Mouse (Mus musculus): Measurements from ENCODE around the gene Plch2.

The Plch2 gene

DNA sequence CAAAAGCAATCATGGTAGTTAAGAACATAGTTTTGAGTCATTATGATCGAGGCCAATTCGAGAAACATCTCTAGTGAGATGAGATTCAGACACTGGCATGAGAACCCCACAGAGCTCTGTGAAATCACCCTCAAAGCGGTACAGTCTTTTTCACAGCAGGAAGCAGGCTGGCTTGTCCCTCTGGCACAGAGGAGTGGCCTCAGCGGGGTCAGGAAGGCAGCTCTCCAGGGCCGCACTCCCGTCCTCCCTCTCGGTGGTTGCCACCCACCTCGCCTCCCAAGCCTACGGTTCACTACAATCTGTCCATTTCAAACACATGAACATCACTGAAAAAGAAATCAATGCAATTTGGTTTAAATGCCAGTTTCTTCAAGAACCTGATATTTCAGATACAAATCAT, 17.8 kb upstream of the Plch2 start:
- DNase-seq (ENCODE audit: low spot score): no peak

DNA sequence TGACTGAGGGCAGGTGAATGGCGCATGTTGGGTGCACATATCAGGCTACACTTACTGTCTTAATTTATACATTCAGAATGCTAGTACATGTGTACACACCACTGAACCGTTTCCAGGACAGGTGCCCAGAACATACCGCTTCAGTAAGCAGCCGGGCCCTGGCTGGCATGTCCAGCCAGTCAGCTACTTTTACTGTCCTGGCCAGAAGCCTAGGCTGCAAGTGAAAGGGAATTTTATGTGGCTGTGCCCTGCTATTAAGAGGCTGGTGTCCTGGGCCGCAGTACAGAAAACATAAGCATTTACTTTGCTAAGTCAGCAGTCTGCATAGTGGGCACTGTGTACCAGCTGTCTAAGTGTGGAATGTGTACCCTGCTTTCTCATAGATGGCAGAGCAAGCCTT, 14.3 kb upstream of the Plch2 start:
- DNase-seq (ENCODE audit: low spot score): no peak

DNA sequence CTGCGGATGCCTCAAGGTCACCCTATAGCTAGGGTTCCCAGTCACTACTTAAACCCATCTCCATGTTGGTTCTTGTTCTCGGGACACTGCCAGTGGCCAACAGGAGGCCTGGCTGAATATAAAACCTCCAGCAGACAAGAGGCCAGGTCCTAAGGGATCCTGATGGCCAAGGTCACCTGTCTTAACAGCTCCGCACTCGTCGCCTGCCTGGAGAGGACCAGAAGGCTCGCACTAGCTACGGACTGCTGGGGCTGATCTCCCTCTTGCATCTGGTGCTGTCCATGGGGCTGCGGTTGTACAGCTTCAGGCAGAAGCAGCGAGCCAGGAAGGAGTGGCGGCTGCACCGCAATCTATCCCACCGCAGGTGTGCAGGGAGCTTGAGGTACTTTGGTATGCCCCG, 13.6 kb upstream of the Plch2 start:
- no peak for DNase-seq (ENCODE audit: low spot score)

DNA sequence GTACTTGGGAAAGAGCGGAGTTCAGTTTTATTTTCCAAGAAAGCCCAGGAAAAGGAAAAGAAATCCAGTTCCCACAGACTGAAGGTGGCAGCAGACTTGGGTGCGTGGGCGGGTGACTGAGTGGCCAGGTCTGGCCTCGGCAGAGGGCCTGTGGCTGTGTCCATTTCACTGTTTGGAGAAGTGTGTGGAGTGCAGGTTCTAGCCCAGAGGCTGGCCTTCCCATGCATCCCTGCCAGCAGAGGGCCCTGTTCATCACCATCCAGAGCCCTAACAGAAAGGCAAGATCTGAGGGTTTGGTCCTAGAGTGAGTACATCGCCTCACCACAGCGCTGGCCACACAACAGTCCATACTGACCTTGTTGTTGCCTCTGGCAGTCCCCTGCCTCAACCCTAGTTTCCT, 12.6 kb upstream of the Plch2 start:
- no peak for DNase-seq (ENCODE audit: low spot score)

DNA sequence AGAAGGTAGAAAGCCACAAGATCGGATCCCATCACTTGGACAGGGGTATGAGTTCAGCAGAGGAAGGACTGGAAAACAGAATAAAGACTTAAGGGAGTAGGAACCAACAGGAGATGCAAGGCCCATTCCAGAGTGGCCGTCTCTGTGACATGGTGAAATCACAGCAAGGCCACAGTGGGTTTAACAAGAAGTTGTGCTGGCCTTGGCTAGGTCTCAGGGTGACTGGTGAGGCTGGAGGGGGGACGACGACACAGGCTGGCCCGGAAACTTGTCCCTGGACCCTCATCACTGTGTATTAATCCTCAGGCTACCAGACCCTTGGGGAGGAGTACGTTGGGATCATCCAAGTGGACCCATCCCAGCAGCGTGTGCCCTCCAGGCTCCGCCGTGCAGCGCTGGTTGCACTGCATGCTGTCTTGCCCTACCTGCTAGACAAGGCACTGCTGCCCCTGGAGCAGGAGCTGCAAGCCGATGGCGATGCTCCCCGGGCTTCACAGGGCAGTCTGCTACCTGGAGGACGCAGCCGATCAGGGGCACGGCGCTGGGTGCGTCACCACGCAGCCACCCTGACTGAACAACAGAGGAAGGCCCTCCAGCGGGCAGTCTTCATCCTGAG, 11.9 kb upstream of the Plch2 start:
- DNase-seq (ENCODE audit: low spot score): no peak

DNA sequence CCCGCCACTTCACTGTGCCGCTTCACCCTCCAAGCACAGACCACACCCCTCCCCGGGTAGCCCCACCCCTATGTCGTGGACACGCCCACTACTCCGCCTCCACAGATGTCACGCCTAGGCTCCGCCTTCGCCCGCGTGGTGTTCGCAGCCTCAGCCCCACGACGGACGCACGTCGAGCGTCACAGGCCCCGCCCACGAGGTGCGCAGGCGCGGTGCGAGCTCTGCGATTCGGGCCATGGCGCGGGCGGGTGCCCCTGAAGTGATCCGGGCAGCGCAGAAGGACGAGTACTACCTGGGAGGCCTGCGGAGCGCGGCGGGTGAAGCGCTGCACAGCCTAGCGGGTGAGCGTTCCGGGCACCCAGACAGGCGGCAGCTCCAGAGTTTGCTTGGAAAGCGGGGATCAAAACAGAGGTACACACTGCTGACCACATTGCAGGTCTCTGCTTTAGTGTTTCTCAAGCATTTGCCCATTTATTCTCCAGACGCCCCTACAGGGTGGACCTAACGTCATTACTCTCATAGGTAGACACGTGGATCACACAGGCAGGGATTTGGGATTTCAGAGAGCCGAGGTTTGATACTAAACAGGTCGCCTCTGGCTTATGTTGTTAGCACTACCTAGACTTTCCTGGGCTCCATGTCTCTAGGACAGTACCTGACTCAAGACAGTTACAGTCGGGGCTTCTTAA, 10.4 kb upstream of the Plch2 start, which contains the start of gene Pex10:
Gene Pex10, plus strand, starts transcription at position 183 of the 689 bp plus-strand sequence.
- DNase-seq (ENCODE audit: low spot score): peak; percentile 94

DNA sequence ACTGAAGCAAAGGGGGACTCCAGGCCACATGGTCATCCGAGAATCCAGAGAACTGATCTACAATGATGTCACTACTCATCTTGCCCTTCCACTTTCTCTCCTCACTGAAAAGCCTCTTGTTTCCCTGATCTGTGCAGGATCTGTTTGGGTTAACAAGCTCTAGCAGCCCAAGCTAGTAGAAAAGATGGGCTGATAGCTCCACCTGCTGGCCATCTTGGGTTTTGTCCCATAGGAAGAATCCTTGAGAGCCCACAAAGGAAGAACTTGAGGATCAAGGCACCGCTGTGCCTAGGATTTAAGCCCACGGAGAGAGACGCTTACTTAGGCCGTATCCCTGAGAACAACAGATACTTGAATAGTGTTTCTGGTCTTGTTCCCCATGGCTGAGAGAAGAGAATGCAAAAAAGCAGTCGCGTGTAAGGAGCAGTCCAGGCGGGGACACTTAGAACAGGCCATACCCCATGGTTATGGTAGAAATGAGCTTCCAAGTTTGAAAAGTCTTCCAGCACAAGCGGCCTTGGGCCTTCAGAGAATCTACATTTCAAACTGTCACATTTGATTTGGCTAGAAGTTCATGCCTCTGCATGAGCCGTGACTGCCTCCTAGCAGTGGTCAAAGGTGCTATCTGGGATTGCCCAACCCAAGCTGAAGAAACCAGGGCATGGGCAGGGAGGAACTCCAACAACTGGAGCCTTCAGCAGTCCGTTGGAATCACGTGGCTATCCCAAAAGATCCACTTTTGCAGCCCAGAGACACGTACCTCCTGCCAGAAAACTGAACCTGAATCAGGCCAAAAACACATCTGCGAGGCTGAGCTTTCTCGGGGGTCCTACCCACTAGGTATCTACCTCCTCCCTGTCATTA, 9.6 kb upstream of the Plch2 start:
- peak; percentile 66 for DNase-seq (ENCODE audit: low spot score)

DNA sequence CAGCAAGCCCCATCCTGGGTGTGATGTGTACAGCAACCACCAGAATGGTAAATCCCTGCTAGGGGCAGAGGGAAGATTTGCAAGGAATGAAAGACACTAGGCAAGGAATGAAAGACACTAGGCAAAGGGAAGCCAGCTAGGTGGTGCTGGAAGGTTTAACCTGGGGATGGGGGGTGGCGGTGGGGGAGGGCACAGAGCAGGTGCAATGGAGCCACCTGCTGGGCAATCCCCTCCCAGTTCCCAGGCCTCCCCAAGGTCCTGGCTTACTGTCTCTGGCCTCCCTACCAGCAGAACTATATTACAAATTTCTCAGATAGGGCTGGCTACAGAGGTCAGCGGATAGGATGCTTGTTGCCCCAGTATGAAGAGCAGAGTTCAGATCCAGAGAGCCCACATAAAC, 7.9 kb upstream of the Plch2 start:
- no peak for DNase-seq (ENCODE audit: low spot score)

DNA sequence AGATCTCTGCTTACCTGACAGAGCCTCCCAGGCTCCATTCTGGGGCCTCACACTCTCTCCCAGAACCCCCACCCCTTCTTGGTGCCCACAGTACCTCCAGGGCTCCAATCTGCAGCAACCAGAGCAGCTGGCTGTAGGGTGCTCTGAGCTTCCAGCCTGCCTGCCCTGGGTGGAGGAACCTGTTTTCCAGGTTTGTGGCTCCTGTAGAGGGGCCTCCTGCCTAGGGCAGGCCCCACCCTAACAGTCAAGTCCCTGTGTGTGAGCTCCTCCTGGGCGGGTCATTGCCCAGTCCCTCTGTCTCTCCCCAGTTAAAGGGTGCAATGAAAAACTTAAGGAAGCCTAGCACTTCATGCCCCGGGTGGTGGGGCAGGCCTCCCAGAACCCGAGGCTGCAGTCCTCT, 7.3 kb upstream of the Plch2 start:
- no peak for DNase-seq (ENCODE audit: low spot score)

DNA sequence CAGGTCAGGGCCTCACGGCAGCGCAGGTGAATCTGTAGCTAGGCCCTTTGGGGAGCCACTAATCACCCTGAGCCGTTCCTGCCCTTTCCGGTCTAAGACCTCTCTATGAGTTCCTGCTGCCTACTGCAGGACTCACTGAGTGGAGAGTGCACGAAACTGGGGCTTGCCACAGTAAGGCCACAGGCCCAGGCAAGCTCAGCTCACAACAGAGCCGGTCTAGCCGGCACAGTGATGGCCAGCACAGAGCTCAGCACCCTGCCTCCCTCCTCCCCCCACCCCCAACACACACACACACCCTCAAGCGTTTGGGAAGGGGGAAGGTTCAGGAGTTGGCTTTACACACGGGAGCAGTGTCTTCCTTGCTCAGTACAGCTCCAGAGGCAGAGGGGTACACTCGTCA, 1.7 kb upstream of the Plch2 start:
- DNase-seq (ENCODE audit: low spot score): no peak

DNA sequence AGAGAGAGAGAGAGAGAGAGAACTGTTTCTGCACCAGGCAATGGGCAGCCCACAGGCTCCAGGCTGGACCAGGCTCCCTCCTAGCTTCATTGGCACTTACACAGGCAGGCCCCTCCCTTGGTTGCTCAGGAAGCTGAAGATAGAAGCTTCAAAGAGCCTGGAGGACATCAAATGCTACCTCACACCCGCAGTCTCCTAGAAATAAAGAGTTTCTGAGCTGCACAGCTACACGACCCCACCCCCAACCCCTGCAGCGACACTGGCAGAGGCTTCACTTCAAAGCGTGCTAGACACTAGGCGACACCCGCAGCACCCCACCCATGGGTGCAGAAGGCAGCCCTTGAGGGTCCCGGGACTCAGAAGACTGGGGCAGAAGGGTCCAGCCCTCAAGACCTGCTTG, 6.5 kb downstream of the Plch2 start:
- no peak for DNase-seq (ENCODE audit: low spot score)

DNA sequence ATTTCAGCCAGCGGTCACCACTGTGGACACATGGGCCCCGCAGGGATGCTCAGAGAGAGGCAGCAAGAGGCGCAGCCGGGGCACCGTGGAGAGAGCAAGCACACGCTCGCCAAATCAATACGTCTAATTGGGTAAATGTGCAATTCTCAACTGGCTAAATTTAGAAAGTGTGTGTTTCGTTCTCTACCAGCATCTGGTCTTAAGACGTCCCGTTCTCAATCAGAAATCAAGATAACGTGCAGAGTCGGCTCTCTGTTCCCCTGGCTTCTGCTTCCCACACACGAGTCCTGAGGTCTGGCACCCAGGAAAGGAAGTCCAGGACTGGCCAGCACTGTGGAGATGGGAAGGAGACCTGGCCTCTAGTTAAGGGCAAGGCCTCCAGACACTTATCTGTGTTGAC, 9.9 kb downstream of the Plch2 start:
- DNase-seq (ENCODE audit: low spot score): no peak

DNA sequence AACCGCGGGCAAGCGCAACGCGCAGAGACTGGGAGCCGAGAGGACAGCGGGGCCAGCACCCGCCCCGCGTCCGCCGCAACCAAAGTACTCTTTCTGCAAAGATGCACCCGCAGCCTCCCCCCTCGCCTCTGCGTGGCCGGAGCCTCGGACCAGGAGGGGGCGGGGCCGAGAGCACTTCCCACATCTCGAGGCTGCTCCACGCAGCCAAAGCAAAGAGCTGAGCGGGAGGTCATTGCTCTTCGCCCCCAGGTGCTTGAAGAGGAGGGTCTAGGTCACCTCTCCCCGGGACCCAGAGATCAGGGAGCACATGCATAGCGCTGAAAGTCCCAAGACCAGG, 13.3 kb downstream of the Plch2 start:
- DNase-seq (ENCODE audit: low spot score): no peak

DNA sequence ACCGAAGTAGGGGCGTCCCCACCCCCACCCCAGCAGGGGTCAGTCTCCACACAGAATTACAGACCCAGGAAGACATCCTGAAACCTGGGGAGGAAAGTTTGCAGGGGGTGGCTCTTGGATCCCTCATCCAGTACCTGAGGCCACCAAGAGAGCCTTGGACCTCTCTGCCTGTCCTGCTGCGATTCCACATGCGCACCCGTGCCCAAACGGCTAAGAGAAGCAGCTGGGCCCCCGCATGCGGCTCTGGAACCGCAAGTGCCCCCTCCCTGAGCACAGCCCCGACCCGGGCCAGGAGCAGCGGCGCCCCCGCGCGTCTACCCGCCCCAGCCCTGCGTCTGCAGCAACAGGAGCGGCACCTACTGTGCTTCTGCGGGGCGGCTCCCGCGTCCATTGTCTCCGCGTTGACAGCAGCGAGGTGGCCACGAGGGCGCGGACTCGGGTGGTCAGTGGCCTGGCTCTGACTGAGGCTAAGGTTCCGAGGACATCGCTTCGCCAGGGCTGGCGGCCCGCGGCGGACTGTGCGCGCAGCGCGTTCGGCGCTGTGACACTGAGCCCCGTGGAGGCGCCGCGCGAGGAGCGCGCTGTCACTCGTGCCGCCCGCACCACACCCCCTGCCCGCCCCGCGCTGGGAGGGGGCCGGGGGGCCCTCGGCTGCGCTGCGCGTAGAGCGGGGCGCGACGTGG, 13.8 kb downstream of the Plch2 start:
- no peak for DNase-seq (ENCODE audit: low spot score)

DNA sequence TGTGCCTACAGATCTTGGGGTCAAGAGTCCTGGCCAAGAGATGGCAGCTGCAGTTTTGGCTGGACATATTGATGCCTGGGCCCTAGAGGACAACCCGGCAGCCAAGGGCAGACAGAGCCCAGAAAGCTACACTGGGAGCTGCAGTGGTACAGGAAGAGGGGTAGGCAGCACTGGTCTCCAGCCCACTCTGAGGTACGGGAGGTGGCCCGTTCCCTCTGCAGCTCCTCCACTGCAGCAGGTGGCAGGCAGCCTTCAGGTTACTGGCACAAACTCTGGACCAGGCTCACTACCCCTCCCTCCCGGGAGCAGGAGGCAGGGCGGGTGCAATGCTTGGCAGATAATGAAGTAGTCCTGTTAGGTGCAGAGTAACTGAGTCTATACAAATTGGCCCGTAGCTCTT, 15.9 kb downstream of the Plch2 start:
- DNase-seq (ENCODE audit: low spot score): no peak

DNA sequence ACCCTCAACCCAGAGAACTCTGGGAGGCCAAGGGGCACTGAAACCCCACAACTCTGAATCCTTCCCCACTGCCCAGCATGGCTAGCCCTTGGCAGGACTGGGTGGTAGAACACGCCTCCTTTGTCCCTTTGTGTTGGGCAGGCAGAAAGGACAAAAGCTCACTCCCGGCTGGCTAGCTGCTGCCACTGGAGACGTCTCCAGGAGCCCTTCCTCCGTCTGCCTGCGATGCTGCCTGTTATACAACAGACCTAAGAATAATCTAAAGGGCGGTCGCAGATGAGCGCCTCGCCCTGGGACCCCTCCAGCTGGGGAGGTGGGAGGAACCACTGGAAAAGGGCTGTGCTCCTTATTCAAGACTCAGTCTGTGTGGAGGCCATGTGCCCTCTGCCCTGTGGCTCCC, 16.4 kb downstream of the Plch2 start:
- no peak for DNase-seq (ENCODE audit: low spot score)

DNA sequence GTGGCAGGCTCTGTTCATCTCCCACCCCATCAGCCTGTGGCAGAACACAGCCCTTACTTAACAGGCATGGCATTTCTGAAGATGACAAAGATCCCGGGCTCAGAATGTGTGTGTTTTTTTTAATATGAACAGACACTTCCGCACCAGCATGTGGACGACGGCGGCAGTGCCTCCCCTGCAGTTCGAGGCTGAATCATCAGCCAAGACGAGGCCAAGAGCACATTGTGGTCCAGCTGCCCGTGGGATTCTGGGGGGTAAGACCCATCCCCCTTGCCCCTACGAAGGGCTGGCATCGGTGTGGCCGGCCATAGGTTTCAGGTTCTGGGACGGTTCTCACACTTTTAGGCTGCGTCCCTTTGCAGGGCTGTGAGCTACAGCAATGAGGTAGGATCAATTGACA, 21.8 kb downstream of the Plch2 start:
- no peak for DNase-seq (ENCODE audit: low spot score)

DNA sequence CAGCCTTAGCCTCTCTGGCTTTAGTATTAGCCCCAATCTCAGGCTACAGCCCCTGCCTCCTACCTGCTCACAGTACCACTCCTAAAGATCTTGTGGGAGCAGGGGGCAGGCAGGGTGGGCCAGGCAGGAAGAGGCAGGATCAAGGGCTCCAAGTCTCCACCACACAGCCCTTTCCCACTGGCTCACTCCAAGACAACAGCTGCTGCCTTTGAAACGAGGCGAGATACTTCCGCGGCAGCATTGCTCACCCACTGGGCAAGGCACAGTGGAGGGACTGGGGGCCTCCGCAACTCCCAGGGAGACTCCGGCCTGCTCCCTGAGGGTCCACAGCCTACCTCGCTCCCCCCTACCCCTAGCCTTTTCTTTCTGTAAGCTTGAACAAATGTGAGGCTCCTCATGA, 22.4 kb downstream of the Plch2 start:
- DNase-seq (ENCODE audit: low spot score): no peak

DNA sequence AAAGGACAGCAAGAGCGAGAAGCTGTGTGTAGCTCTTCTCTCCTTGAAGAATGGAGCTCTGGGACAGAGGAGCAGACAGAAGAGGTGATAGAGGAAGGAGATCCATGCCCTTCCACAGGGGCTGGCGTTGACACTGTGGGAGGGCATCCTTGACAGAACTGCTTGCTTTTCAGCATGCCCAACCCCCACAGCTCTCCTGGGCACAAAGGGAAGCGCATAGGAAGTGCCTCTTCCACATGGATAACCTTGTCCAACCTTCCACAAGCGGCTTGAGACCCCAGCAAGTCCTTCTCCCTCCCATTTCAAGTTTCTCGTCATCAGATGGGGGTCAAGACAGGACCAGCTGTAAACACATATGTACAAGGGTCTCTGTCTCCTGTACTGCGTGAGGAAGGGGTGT, 23.5 kb downstream of the Plch2 start:
- DNase-seq (ENCODE audit: low spot score): no peak

DNA sequence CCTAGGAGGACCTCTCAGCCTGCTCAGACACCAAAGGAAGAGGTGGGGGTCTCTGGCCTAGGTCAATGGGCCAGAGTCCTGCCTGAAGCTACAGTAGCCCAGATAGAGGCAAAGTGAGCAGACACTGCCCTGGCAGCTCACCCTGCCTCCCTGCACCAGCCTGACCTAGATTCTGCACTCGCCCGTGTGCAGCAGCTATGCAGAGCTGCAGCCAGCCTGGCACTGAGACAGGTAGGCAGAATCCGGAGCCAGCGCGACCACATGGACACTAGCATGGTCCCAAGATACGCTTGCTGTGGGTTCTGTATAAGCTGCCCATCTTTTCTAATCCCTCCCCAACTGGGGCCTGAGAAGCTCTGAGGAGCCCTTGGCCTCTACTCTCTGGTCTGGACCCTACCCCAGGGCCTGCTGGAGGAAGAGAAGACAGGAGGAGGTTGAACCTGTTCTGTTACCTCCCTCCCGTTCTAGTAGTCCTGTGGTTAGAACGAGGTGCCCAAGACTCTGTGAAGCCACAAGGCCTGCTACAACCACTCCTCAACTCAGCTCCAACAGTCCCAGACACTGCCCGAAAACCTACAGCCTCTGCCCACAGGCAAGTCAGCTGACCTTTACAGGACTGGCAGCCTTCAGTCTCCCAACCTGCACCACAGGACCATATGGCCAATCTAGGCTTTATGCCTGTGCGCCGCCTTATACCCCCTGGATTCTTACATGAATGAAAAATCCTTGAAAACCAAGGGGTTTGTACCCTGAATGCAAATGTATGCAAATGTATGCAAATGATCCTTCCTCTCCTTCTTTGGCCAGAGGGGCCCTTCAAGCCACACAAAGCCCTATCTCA, 32.2 kb downstream of the Plch2 start:
- DNase-seq (ENCODE audit: low spot score): no peak

DNA sequence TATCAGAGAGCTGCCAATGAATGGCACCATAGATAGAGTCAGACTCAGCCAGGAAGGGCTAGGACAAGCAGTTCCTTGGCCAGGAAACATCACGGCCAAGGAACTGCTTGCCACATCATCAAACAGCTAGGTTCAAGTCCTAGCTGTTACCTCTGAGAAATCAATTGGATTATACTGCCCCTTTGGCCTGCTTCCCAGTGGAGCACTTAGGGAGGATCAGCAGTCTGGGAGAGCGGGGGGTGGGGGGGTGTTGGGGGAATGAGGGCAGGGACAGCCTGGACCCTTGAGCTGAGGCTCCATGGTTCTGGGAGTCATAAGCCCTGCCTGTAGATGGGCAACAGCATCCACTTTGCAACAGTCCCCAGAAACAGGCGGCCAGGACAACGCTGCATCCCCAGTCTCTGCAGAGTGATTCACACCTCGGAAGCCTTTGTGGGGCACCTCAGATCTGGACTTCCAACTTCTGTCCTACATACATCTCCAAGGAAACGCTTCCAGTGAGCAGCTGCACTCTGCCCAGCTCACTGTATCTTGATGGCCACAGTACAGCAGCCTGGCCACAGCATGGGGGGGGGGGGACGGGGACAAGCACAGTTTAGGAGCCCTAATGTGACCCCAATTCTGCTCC, 34.2 kb downstream of the Plch2 start:
- no peak for DNase-seq (ENCODE audit: low spot score)

Data from ovary, adult 18-20 months (tissue).